Mouse (Mus musculus) adrenal gland, adult 10 weeks (tissue): ENCODE measurements around the gene Tex37. TPM values are rescaled to one million over a fixed set of nuclear protein-coding genes. Genes with fewer than 3 reads are reported as not detected.

Experiments
- polyA plus RNA-seq: library from polyadenylated mRNA; stranded (reverse); fragments of 350-450 nt; fragmentation: Illumina TruSeq; extraction: RNeasy Lipid Tissue Mini Kit (QIAGEN cat#74804); gene quantifications from one replicate; pipeline ENCODE4 v1.2.3, GENCODE M21; 2014; ENCODE audit warnings: low read depth, low replicate concordance

Tex37 gene
- not detected for polyA plus RNA-seq

DNA sequence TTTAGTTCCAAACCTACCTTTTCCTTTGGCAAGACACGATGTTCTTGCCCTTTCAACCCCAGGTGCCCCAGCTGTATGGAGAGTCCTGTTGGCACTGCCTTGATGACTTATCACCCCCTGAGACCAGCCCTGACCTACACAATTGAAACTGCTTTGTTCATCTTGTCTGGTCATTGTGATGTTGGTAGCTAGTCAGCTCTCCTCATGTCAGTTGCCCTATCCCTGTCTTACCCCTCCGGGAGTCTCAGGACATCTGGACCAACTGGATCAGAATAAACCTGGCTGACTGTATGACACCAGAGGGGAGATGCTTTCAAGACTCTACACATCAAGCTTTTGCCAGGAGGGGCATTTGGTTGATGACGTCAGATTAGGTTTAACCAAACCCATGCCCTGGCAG lies at the start of gene Tex37:
Tex37 (minus strand) TSS at position 101 of the 400 bp plus-strand sequence.

DNA sequence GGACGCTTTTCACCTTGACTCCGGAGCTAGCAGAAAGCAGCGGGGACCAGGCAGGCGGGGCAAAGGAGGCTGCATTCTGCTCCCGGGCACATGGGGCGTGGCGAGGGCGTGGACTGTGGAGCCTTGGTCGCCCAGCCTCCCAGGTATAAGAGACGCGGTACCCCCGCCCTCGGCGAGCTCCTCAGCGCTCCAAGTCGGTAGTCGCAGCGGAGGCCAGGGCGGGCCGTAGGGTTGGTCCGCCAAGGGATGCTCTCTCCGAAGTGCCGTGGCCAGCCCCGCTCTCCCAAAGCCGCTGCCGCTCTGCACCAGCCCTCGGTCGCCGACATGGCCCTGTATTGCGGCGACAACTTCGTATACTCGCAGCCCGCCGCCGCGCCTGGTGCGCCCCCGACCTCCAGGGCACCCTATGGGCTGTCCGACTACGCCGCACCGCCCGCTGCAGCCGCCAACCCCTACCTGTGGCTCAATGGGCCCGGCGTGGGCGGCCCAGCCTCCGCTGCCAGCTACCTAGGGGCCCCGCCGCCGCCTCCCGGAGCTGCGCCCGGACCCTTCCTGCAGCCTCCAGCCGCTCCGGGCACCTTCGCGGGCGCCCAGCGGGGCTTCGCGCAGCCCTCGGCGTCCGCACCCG lies 37.7 kb upstream of the Tex37 start, which contains the start of gene Foxi3:
Foxi3 (plus strand) TSS at position 247 of the 628 bp plus-strand sequence.

Other genes starting within 250 kb of the Tex37 start
- 11.4 TPM for gene Rpia, start 126.7 kb downstream of the Tex37 start, polyA plus RNA-seq
- 14.8 TPM for gene Eif2ak3, start 74.4 kb downstream of the Tex37 start, polyA plus RNA-seq
- gene Foxi3, start 37.6 kb upstream of the Tex37 start, polyA plus RNA-seq = not detected
- gene Thnsl2, start 225.5 kb upstream of the Tex37 start, polyA plus RNA-seq = 6.0 TPM